Mouse (Mus musculus): ENCODE measurements around the gene Pemt.

Pemt gene

GRCm38 (mm10) chr11:60056520-60056919 is 10.2 kb upstream of the Pemt start:
- no peak for DNase-seq (ENCODE audit: low spot score)

- DNase-seq (ENCODE audit: low spot score), result no peak
Measured at GRCm38 (mm10) chr11:60048841-60049240, 2.6 kb upstream of the Pemt start.

GRCm38 (mm10) chr11:60045676-60046057 is 622 bp downstream of the Pemt start:
- no peak for DNase-seq (ENCODE audit: low spot score)

DNA sequence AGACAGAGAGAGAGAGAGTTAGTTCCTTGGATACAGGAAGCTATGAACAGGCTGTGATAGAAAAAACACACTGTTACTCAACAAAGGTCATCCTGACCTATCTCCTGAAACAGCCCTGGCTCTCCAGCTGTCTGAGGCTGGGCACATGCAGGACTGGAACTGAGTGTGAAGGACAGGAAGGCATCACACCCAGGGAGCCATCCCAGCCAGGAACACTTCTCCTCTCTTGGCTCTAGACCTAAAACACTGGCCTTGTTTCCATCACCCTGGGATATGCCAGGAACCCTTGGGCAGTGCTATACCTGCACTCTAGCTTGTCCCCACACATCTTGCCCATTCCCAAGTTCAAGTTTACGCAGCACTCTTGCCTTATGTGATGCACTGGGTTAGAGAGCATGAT is 1.5 kb downstream of the Pemt start:
- no peak for DNase-seq (ENCODE audit: low spot score)

- no peak for DNase-seq (ENCODE audit: low spot score)
Measured at GRCm38 (mm10) chr11:60042277-60042676, 4.0 kb downstream of the Pemt start.

DNA sequence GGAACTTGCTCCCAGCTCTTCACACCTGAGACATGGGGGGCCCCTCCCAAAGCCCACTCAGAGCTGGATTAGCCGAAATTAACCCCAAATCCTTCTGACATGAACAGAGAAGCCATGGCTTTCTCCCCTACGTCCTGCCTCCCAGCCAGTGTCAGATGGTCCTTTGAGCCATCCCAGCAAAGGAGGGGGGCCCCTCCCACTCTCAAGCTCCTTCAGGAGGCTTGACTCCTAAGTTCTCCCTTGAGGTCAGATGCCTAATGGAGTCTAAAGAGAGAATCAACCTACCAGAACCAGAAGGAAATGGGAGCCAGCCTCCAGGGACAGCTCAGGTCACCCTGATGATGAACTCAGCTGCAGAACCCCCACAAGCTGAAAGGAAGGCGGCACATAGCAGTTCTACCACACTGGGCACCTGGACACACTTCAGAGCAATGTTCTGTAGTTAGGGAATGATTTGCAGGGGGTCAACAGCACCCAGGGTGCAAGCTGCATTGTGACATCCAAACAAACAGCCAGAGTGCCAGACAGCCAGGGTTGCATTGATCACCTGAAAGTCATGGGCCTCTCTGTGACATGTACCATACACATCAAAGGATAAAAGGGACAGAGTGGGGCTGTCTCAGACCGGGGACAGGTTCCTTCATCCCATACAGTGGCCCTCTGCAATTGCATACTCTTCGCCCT is 9.6 kb downstream of the Pemt start:
- DNase-seq (ENCODE audit: low spot score), result no peak

DNA sequence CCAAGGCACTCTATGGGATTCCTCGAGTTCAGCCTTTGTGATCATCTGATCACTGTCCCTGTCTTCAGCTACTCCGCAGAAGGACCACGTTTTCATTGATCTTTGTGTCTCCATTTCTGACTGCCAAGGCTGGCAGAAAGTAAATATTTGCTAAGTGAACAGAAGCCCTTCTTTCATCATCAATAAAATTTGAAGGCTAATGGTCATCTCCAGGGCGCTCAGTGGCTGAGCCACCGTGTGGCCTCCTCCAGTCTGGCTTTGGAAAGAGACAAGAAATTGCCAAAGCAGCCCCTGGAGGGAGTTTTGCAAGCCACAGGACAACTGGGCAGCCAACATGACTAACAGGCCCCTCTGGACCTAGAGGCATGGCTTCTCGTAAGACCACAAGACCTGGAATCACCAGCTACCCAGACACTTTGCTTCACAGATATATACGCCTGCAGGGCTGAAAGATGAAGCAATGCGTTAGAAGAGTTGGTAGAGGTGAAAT is 11.3 kb downstream of the Pemt start:
- DNase-seq (ENCODE audit: low spot score), result no peak

GRCm38 (mm10) chr11:60034293-60034692 is 12.0 kb downstream of the Pemt start:
- DNase-seq (ENCODE audit: low spot score), result no peak

DNA sequence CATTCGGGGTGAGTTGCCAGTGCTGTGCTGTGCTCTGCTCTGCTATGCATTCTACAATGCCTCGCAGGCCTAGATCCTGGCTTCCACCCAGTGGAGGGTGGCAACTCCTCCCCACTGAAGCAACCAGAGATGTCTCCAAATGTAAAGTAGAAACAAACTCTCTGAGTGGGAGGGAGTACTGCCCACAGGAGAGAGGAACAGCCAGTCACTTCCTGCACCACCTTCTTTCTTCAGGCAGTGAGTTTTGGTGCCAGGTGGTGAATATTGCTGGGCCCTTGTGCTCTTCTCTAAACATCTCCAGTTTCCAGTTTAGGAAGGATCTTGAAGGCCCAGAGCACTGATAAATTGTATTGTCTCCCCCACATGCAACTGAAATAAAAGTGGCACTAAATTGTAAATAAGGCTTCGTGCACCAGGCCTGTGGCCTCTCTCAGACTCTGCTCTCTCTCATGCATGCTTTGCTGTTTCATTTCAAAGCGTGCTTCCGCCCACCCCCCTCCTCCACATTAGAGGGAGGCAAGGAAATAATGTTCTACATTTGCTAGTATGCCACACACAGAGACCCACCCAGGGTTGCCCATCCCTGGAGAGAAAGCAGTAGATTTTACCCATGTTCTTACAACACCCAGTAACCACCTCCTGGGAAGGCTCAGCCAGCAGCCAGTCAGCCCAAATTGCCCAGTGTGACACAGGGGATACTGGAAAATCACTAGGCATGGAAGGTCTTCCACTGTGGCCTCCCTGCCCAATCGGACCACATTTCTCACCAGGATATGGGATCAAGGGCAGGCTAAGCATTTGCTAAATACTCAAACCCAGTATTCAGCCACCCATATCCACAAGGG is 13.5 kb downstream of the Pemt start:
- no peak for DNase-seq (ENCODE audit: low spot score)

DNA sequence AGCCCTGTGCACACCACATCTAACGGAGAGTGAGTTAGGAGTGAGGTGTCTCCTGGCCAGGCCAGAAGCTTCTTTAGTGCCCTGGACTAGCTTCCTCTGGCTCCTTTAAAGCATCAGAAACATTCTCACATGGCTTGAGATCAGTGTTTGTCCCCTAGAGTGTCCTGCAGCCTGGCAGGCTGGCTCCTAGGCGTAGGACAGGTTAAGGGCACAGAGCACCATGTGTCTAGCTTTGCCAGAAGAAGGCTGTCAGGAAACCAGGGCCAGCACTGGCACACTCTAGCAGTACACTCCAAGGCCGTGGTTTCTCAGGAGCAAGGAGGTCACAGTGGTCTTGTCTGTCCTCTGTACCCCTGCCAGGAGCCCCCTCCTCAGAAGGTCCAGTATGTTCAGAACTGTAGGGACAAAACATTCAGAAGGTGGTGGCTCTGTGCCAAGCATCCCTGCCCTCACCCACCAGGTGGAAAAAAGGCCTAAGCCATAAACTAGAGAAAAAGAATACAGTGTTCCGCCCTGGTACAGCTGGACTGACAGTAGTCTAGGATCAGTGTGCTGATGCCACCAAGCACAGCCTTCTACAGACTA is 15.4 kb downstream of the Pemt start:
- no peak for DNase-seq (ENCODE audit: low spot score)

DNA sequence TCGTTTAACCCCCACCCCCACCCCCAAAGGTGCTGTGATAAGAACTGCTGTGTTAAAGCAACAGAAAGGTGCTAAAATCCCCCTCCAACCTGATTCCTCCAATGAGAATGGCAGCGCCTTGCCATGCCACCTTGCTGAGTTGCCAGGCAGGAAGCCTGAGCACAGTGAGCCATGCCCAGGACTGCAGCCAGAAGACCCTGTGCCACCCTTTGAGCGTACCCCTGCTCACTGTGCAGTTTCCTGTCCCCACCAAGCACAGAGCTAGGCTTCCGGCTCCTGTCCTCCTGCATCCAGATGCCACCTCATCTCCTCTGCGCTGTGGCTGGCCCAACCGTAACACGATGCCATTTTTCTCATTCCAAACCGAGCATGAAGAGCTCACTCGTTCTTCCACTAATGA is 16.3 kb downstream of the Pemt start:
- DNase-seq (ENCODE audit: low spot score), result no peak

GRCm38 (mm10) chr11:60027913-60028875 is 18.1 kb downstream of the Pemt start:
- DNase-seq (ENCODE audit: low spot score), result no peak

DNA sequence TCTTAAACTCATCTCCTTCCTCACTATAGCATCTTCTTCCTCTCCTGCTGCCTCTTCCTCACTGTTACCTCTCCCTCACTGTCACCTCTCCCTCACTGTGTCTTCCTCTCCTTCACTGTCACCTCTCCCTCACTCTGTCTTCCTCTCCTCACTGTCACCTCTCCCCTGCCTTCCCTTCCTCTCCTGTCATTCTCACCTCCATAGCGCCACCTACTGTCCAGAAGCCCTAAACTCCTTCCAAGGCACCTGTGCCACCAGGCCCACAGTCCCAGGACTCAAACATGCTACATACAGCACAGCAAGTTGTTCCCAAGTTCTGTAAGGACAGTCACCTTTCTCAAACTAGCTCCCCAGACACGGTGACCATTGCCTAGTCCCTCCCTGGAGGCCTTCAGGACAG is 19.0 kb downstream of the Pemt start:
- DNase-seq (ENCODE audit: low spot score), result peak; percentile 88

DNA sequence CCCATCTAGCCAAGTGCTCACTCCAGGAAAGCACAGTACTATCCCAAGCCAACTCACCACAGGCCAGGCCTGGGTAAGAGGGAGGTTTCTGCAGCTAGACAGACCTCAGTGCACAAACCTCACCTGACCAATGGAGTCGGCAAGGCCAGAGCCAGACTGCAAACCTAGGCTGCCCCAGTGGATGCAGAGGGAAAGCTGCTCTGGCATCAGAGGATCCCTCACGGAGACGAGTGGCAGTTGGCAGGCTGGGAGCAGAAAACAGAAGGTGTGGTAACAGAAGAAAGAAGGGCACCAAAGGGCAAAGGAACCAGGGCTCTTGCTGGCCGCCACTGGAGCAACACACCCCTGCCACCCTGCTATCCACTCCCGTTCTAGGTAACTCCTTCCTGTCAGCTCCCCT is 20.1 kb downstream of the Pemt start:
- DNase-seq (ENCODE audit: low spot score), result no peak

DNA sequence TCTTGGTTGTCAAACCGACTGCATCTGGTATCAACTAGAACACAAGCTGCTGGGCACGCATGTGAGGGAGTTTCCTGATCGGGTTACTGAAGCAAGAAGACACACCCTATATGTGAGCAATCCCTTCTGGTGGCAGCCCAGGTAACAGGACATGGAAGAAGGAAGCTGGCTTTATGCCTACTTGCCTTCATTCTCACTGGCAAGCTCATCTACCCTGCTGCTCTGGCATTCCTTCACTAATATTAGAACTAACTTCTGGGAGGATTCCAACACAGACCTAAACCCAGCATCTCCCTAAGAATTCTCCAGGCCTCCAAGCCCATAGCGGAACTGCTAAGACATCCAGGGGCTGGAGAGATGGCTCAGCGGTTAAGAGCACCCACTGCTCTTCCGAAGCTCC is 25.1 kb downstream of the Pemt start:
- no peak for DNase-seq (ENCODE audit: low spot score)

DNA sequence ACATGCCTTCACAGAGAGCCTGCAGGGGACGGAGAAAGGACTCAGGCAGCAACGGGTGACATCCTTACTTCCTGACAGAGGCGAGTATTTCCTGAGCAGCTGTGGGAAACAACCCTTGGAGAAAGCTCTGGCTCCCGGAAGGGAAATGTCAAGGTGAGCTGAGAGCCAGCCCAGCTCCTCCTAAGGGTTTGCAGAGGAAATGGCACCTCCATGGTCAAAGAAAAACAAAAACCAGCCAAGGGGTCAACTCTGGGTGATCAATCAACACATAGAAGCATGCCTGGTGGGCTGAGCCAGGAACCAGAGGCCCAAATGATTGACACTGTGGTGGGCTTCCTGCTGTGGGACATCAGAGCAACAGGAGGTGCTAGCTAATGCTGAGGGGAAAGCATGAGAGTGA is 29.6 kb downstream of the Pemt start:
- peak; percentile 53 for DNase-seq (ENCODE audit: low spot score)

GRCm38 (mm10) chr11:60011516-60011915 is 34.8 kb downstream of the Pemt start:
- DNase-seq (ENCODE audit: low spot score), result no peak

DNA sequence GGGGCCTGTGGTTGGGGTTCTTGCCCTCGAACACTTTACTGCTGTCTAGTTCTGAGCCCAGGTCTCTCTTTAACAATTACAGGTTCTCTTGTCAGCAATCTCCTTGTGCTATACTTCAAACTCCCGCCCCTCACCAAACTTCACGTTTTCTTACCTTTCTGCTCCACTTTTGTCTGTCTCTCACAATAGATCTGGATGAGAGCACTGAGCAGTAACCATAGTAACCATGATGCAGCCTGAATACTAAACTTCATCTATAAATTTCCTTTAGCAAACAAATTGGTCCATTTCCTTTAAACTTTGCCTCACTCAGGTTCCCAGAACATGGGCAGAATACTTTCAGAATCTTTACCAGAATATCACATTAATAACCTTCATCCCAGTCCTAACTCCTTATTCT is 36.8 kb downstream of the Pemt start:
- DNase-seq (ENCODE audit: low spot score), result no peak

DNA sequence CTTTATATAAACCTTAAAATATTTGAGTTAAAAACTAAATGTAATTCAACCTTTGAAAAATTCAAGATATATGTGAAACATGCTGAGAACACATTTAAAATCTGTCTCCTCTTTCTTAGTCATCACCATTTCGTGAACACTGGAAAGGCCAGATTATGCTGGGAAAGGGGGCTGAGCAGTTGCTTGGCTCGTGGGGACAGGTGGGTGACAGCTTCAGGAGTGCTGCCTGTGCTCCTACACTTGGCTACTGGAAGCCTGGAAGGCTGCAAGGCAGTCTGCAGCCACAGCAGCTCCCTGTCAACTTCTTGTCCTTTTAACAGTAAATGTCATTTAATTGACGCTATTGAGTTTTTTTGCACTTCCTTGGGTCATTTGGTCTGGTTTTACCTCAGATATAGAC is 40.4 kb downstream of the Pemt start:
- DNase-seq (ENCODE audit: low spot score), result no peak

- no peak for DNase-seq (ENCODE audit: low spot score)
Measured at GRCm38 (mm10) chr11:60004716-60005115, 41.6 kb downstream of the Pemt start.

DNA sequence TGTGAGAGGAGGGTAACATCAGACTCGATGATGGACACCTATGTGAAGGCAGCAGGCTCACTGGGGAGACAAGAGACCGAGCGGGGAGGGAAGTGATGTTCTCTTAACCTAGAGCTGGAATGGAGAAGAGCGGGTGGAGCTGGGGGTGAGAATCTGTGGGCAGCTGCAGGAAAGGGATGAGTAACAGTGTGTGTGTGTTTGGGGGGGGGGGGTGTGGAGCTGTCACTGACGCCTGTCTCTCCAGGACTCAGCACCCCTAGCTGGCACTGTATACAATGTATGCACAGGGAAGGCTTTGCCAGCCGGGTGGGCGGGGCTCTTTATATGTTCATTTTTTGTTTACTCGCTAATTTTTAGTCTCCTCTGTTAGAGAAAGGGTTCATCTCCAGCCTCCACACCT is 42.5 kb downstream of the Pemt start:
- no peak for DNase-seq (ENCODE audit: low spot score)

Measured in embryo, embryonic 10.5 days (tissue).